Mouse (Mus musculus) MN1 (cell line): Measurements from ENCODE around the gene Bcl9.
A peak's percentile ranks its signal among the peaks of the same experiment; 100 is the strongest.

Experiments used
- DNase-seq: peaks from one replicate; pipeline ENCODE4 v3.0.0-alpha.2; 2016; ENCODE audit warnings: low spot score

Gene Bcl9

GRCm38 (mm10) chr3:97172632-97173031 is 125.1 kb downstream of the Bcl9 start:
- DNase-seq, result no peak

GRCm38 (mm10) chr3:97172231-97172630 is 125.5 kb downstream of the Bcl9 start:
- DNase-seq, result no peak

- no peak for DNase-seq
These were observed 126.2 kb downstream of the Bcl9 start for GRCm38 (mm10) chr3:97171531-97171930.

GRCm38 (mm10) chr3:97167126-97167525 is 130.6 kb downstream of the Bcl9 start:
- DNase-seq, result peak; percentile 29

GRCm38 (mm10) chr3:97164477-97164876 is 133.2 kb downstream of the Bcl9 start:
- no peak for DNase-seq

- no peak for DNase-seq
These were observed 135.9 kb downstream of the Bcl9 start for GRCm38 (mm10) chr3:97161773-97162172.

- no peak for DNase-seq
These were observed 136.8 kb downstream of the Bcl9 start for GRCm38 (mm10) chr3:97160908-97161307.

- no peak for DNase-seq
These were observed 137.7 kb downstream of the Bcl9 start for GRCm38 (mm10) chr3:97159986-97160385.

GRCm38 (mm10) chr3:97159509-97159850 is 138.2 kb downstream of the Bcl9 start:
- peak; percentile 14 for DNase-seq

- DNase-seq, result peak; percentile 95
These were observed 138.9 kb downstream of the Bcl9 start, which contains the start of gene Acp6 for GRCm38 (mm10) chr3:97158611-97159508. Gene Acp6, plus strand, starts transcription at chr3:97158777.

GRCm38 (mm10) chr3:97157958-97158599 is 139.6 kb downstream of the Bcl9 start:
- peak; percentile 88 for DNase-seq

- DNase-seq, result no peak
These were observed 140.4 kb downstream of the Bcl9 start for GRCm38 (mm10) chr3:97157308-97157707.

- DNase-seq, result no peak
These were observed 141.3 kb downstream of the Bcl9 start for GRCm38 (mm10) chr3:97156431-97156830.
